Comparison of ENCODE assay signal across 8 mouse cellular contexts in the genomic region with DNA sequence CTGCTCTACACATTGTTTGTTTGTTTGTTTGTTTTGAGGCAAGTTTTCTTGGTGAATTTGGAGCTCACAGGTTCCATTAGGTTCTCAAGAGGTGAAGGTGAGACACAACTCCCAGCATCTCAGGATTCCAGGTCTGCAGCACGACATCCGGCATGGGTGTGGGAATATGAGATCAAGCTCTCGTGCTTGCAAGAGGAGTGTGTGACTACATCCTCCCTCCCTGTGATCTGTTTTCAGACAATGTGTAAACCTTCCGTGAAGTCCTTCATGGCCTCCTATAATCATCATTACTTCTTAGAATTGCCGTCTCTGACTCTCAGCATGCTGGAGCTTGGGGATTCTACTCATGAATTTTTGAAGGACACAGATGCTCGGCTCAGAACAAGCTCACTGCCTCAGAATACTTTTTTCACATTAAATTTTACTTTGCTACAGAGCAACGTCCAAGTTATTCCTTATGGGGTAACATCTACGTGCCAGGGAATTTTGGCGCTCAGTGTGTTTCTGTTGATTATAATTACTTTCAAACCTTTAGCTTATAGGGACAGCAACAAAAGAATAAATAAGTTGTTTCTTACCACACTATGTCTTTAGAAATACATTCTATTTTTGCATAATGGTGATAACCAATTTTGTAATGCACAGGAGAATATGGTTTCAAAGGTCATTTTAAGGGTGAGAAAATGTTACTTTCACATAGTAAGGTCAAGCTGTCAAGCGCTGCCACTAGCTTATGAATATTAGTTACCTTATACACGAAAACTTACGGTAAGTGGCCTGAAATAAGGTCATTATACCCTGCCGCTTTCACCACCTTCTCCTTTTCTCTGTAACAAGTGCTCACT.
DNase-seq lines count a peak whose midpoint lies in the region; ATAC-seq and TF ChIP-seq lines count a peak whose summit lies in the region.

No protein-coding gene starts in this region.

- no peak overlapping the region for H3K9ac ChIP-seq in kidney, postnatal 0 days (ENCODE audit: low read depth, low read length)
- H3K9ac ChIP-seq in heart, postnatal 0 days (replicated peaks; ENCODE audit: low read depth, low read length): no peak overlapping the region
- no peak overlapping the region for H3K9ac ChIP-seq in midbrain, postnatal 0 days (replicated peaks; ENCODE audit: low read length, poor library complexity, severe bottlenecking)

- H3K36me3 ChIP-seq in kidney, postnatal 0 days (ENCODE audit: insufficient read depth, low read length): no peaks in the 10 kb centered on the region
- H3K36me3 ChIP-seq in heart, postnatal 0 days (replicated peaks; ENCODE audit: control insufficient read depth, insufficient read depth, low read length): no peaks in the 10 kb centered on the region
- no peaks in the 10 kb centered on the region for H3K36me3 ChIP-seq in midbrain, postnatal 0 days (ENCODE audit: insufficient read depth, low read length)

- H3K4me2 ChIP-seq in kidney, postnatal 0 days (ENCODE audit: low read length): no peak overlapping the region
- H3K4me2 ChIP-seq in heart, postnatal 0 days (ENCODE audit: low read depth, low read length): peak overlapping the region; percentile 38
- H3K4me2 ChIP-seq in midbrain, postnatal 0 days (ENCODE audit: low read depth, low read length, poor library complexity, severe bottlenecking): no peak overlapping the region

- no peaks in the 10 kb centered on the region for H3K9me3 ChIP-seq in kidney, postnatal 0 days (replicated peaks; ENCODE audit: low read length)
- peaks cover 3% of the 10 kb centered on the region; the same call in 1 of the 2 replicates for H3K9me3 ChIP-seq in heart, postnatal 0 days (replicated peaks; ENCODE audit: control insufficient read depth, low read length)
- H3K9me3 ChIP-seq in midbrain, postnatal 0 days (ENCODE audit: low read length): no peaks in the 10 kb centered on the region

- peak; percentile 49 for DNase-seq in kidney, postnatal 0 days (ENCODE audit: low spot score)
- DNase-seq in kidney, adult 8-10 months: no peak
- peak; percentile 94 for DNase-seq in embryo, embryonic 10 days (ENCODE audit: low spot score)
- DNase-seq in heart, postnatal 0 days (ENCODE audit: low spot score): peak; percentile 63
- DNase-seq in midbrain, postnatal 0 days (ENCODE audit: low spot score): peak; percentile 70
- no peak for DNase-seq in spleen, postnatal 14 days (ENCODE audit: low spot score in 2 of 2)
- DNase-seq in right cerebral cortex, postnatal 14 days: no peak
- no peak for DNase-seq in ovary, postnatal 36 days (ENCODE audit: low spot score)

- no peak for TF ChIP-seq EP300 in heart, postnatal 0 days (IDR thresholded peaks at IDR 0.05; ENCODE audit: low read depth)

- no peak for TF ChIP-seq CTCF in kidney, postnatal 0 days (IDR thresholded peaks at IDR 0.05; ENCODE audit: low read depth)
- no peak for TF ChIP-seq CTCF in heart, postnatal 0 days (IDR thresholded peaks at IDR 0.05; ENCODE audit: low read depth)
- no peak for TF ChIP-seq CTCF in midbrain, postnatal 0 days (IDR thresholded peaks at IDR 0.05)

- H3K4me1 ChIP-seq in kidney, postnatal 0 days (replicated peaks; ENCODE audit: insufficient read depth, low read length): no peaks in the 10 kb centered on the region
- H3K4me1 ChIP-seq in heart, postnatal 0 days (ENCODE audit: control insufficient read depth, insufficient read depth): no peaks in the 10 kb centered on the region
- no peaks in the 10 kb centered on the region for H3K4me1 ChIP-seq in midbrain, postnatal 0 days (ENCODE audit: insufficient read depth, low read length)

- no peak overlapping the region for H3K4me3 ChIP-seq in kidney, postnatal 0 days (replicated peaks; ENCODE audit: low read depth, low read length)
- H3K4me3 ChIP-seq in heart, postnatal 0 days (ENCODE audit: low read depth, low read length): no peak overlapping the region
- H3K4me3 ChIP-seq in midbrain, postnatal 0 days (ENCODE audit: low read depth, low read length): no peak overlapping the region

- no peaks in the 10 kb centered on the region for H3K27me3 ChIP-seq in kidney, postnatal 0 days (ENCODE audit: insufficient read depth, low read length)
- no peaks in the 10 kb centered on the region for H3K27me3 ChIP-seq in heart, postnatal 0 days (ENCODE audit: control insufficient read depth, insufficient read depth, low read length)
- H3K27me3 ChIP-seq in midbrain, postnatal 0 days (ENCODE audit: insufficient read depth, low read length): no peaks in the 10 kb centered on the region

- no peak overlapping the region for H3K27ac ChIP-seq in kidney, postnatal 0 days
- no peak overlapping the region for H3K27ac ChIP-seq in heart, postnatal 0 days (ENCODE audit: low read depth)
- peak overlapping the region; percentile 26; the same call in 1 of the 2 replicates for H3K27ac ChIP-seq in midbrain, postnatal 0 days (ENCODE audit: low read depth, low read length)

- no peak for ATAC-seq in kidney, postnatal 0 days (replicated peaks; ENCODE audit: low FRiP score, low read depth)
- no peak for ATAC-seq in heart, postnatal 0 days (ENCODE audit: insufficient read depth, low read depth)
- ATAC-seq in midbrain, postnatal 0 days (ENCODE audit: low FRiP score): no peak

- 41% methylated on average over 13 of the region's 13 CpGs for WGBS in kidney, postnatal 0 days
- WGBS in heart, postnatal 0 days: 48% methylated on average over 13 of the region's 13 CpGs
- WGBS in midbrain, postnatal 0 days: 30% methylated on average over 13 of the region's 13 CpGs

Comparison
In these comparisons a context has a peak if more than half of its experiments do, and no peak if none do; other contexts are left out.
1. DNase-seq: peak in kidney, postnatal 0 days (single experiment), embryo, embryonic 10 days (single experiment), heart, postnatal 0 days (single experiment) and midbrain, postnatal 0 days (single experiment); none in kidney, adult 8-10 months (0 of 2), spleen, postnatal 14 days (0 of 2), right cerebral cortex, postnatal 14 days (single experiment) and ovary, postnatal 36 days (single experiment).